Mouse (Mus musculus): ENCODE results near the gene Cmah. TPM values are rescaled to one million over a fixed set of nuclear protein-coding genes. Genes with fewer than 3 reads are reported as not detected.
"Not testable (repeated sequence)": the region's sequence is repeated elsewhere in the genome, so short reads cannot be mapped to it uniquely, and the experiment has no call there.

Cmah gene
- total RNA-seq, 2 experiments from 2014 or later = 0.35 to 0.97 TPM

GRCm38 (mm10) chr13:24397181-24397580, 70.0 kb downstream of the Cmah start:
- no peak overlapping the region for H3K27ac ChIP-seq
- intact Hi-C loops (cut with DNase I) = no loop called here
- H3K4me3 ChIP-seq = no peak overlapping the region
- TF ChIP-seq CTCF (IDR thresholded peaks at IDR 0.05) = no peak
- DNase-seq (ENCODE audit: extremely low spot score in 1 of 2, low spot score in 2 of 2) = no peak

GRCm38 (mm10) chr13:24398488-24398887, 71.3 kb downstream of the Cmah start:
- TF ChIP-seq CTCF (IDR thresholded peaks at IDR 0.05) = no peak
- no peak overlapping the region for H3K4me3 ChIP-seq
- DNase-seq (ENCODE audit: extremely low spot score in 1 of 2, low spot score in 2 of 2) = no peak
- no peak overlapping the region for H3K27ac ChIP-seq
- intact Hi-C loops (cut with DNase I) = no loop called here

- DNase-seq (ENCODE audit: extremely low spot score in 1 of 2, low spot score in 2 of 2); H3K27ac ChIP-seq; intact Hi-C loops (cut with DNase I); H3K4me3 ChIP-seq: not testable (repeated sequence)
Observed at GRCm38 (mm10) chr13:24401821-24402220, 74.6 kb downstream of the Cmah start.

GRCm38 (mm10) chr13:24403054-24403453, 75.8 kb downstream of the Cmah start:
- TF ChIP-seq CTCF (IDR thresholded peaks at IDR 0.05) = no peak
- intact Hi-C loops (cut with DNase I) = no loop called here
- DNase-seq (ENCODE audit: extremely low spot score in 1 of 2, low spot score in 2 of 2) = no peak
- Histone ChIP-seq H3K27ac (no peak overlapping the region), H3K4me3 (no peak overlapping the region)

GRCm38 (mm10) chr13:24406847-24407246, 79.6 kb downstream of the Cmah start:
- no peak for TF ChIP-seq CTCF (IDR thresholded peaks at IDR 0.05)
- no peak overlapping the region for H3K27ac ChIP-seq
- H3K4me3 ChIP-seq = no peak overlapping the region
- intact Hi-C loops (cut with DNase I) = no loop called here
- no peak for DNase-seq (ENCODE audit: extremely low spot score in 1 of 2, low spot score in 2 of 2)

GRCm38 (mm10) chr13:24414635-24415206, 87.5 kb downstream of the Cmah start:
- Histone ChIP-seq H3K4me3 (no peak overlapping the region), H3K27ac (no peak overlapping the region)
- DNase-seq (ENCODE audit: extremely low spot score in 1 of 2, low spot score in 2 of 2) = no peak
- no peak for TF ChIP-seq CTCF (IDR thresholded peaks at IDR 0.05)
- intact Hi-C loops (cut with DNase I) = no loop called here

GRCm38 (mm10) chr13:24415506-24416206, 88.5 kb downstream of the Cmah start:
- H3K4me3 ChIP-seq = no peak overlapping the region
- DNase-seq (ENCODE audit: extremely low spot score in 1 of 2, low spot score in 2 of 2) = no peak
- intact Hi-C loops (cut with DNase I) = no loop called here
- no peak for TF ChIP-seq CTCF (IDR thresholded peaks at IDR 0.05)
- H3K27ac ChIP-seq = no peak overlapping the region

GRCm38 (mm10) chr13:24416409-24416808, 89.2 kb downstream of the Cmah start:
- DNase-seq (ENCODE audit: extremely low spot score in 1 of 2, low spot score in 2 of 2) = no peak
- peak; percentile 42 for TF ChIP-seq CTCF (IDR thresholded peaks at IDR 0.05)
- H3K4me3 ChIP-seq = no peak overlapping the region
- H3K27ac ChIP-seq = no peak overlapping the region
- intact Hi-C loops (cut with DNase I) = no loop called here

- intact Hi-C loops (cut with DNase I) = no loop called here
- H3K27ac ChIP-seq = no peak overlapping the region
- no peak for DNase-seq (ENCODE audit: extremely low spot score in 1 of 2, low spot score in 2 of 2)
- no peak for TF ChIP-seq CTCF (IDR thresholded peaks at IDR 0.05)
- H3K4me3 ChIP-seq = no peak overlapping the region
Observed at GRCm38 (mm10) chr13:24418024-24418423, 90.8 kb downstream of the Cmah start.

- no peak for DNase-seq (ENCODE audit: extremely low spot score in 1 of 2, low spot score in 2 of 2)
- intact Hi-C loops (cut with DNase I) = no loop called here
- no peak for TF ChIP-seq CTCF (IDR thresholded peaks at IDR 0.05)
Observed at GRCm38 (mm10) chr13:24418814-24419213, 91.6 kb downstream of the Cmah start.

GRCm38 (mm10) chr13:24419560-24420250, 92.5 kb downstream of the Cmah start:
- Histone ChIP-seq H3K27ac (no peak overlapping the region), H3K4me3 (no peak overlapping the region)
- no peak for DNase-seq (ENCODE audit: extremely low spot score in 1 of 2, low spot score in 2 of 2)
- intact Hi-C loops (cut with DNase I) = no loop called here
- TF ChIP-seq CTCF (IDR thresholded peaks at IDR 0.05) = no peak

More at GRCm38 (mm10) chr13:24418814-24419213, 91.6 kb downstream of the Cmah start:
- Histone ChIP-seq H3K4me3 (no peak overlapping the region), H3K27ac (no peak overlapping the region)

GRCm38 (mm10) chr13:24421987-24422386, 94.8 kb downstream of the Cmah start:
- no peak for TF ChIP-seq CTCF (IDR thresholded peaks at IDR 0.05)
- no peak for DNase-seq (ENCODE audit: extremely low spot score in 1 of 2, low spot score in 2 of 2)
- no peak overlapping the region for H3K4me3 ChIP-seq
- intact Hi-C loops (cut with DNase I) = no loop called here
- no peak overlapping the region for H3K27ac ChIP-seq
